Mouse (Mus musculus): ENCODE results near the gene Rpl18. TPM values are rescaled to one million over a fixed set of nuclear protein-coding genes. Genes with fewer than 3 reads are reported as not detected.

Rpl18 gene
- polyA plus RNA-seq, 1 experiment from 2014 or later: 966 TPM

GRCm38 (mm10) chr7:45715741-45716459 lies 643 bp downstream of the Rpl18 start:
- DNase-seq (ENCODE audit: low spot score): no peak

GRCm38 (mm10) chr7:45716460-45716857 lies 1.2 kb downstream of the Rpl18 start:
- H3K9me3 ChIP-seq (replicated peaks; ENCODE audit: control insufficient read depth, low read length): no peaks in the 10 kb centered on the region
- peak overlapping the region; percentile 90 for H3K4me2 ChIP-seq (ENCODE audit: low read length)
- H3K4me3 ChIP-seq (ENCODE audit: low read depth, low read length): peak overlapping the region; percentile 96; the same call in 1 of the 2 replicates
- no peak overlapping the region for H3K9ac ChIP-seq (ENCODE audit: low read length)
- peaks cover 47% of the 10 kb centered on the region for H3K36me3 ChIP-seq (ENCODE audit: control insufficient read depth, insufficient read depth, low read length)
- H3K4me1 ChIP-seq (ENCODE audit: control insufficient read depth, insufficient read depth, low read length): peaks cover 30% of the 10 kb centered on the region
- WGBS: 88% methylated on average over 3 of the region's 3 CpGs
- no peak overlapping the region for H3K27ac ChIP-seq (ENCODE audit: low read depth, low read length)
- ATAC-seq (no peak), DNase-seq (ENCODE audit: low spot score) (no peak)
- H3K27me3 ChIP-seq (replicated peaks; ENCODE audit: control insufficient read depth, insufficient read depth, low read length): no peaks in the 10 kb centered on the region

More at GRCm38 (mm10) chr7:45715741-45716459, 643 bp downstream of the Rpl18 start:
- Histone ChIP-seq H3K27ac (ENCODE audit: low read depth, low read length) (peak overlapping the region; percentile 46), H3K4me3 (ENCODE audit: low read depth, low read length) (peak overlapping the region; percentile 96), H3K36me3 (ENCODE audit: control insufficient read depth, insufficient read depth, low read length) (peaks cover 47% of the 10 kb centered on the region), H3K9me3 (replicated peaks; ENCODE audit: control insufficient read depth, low read length) (no peaks in the 10 kb centered on the region), H3K27me3 (replicated peaks; ENCODE audit: control insufficient read depth, insufficient read depth, low read length) (no peaks in the 10 kb centered on the region), H3K4me1 (ENCODE audit: control insufficient read depth, insufficient read depth, low read length) (peaks cover 30% of the 10 kb centered on the region), H3K4me2 (ENCODE audit: low read length) (peak overlapping the region; percentile 90), H3K9ac (ENCODE audit: low read length) (peak overlapping the region; percentile 47)
- ATAC-seq: no peak
- WGBS: 88% methylated on average over 19 of the region's 19 CpGs

- no peaks in the 10 kb centered on the region for H3K9me3 ChIP-seq (replicated peaks; ENCODE audit: control insufficient read depth, low read length)
- H3K27ac ChIP-seq (ENCODE audit: low read depth, low read length): peak overlapping the region; percentile 65
- DNase-seq (ENCODE audit: low spot score) (no peak), ATAC-seq (peak; percentile 14)
- WGBS: 10% methylated on average over 31 of the region's 31 CpGs
- peaks cover 30% of the 10 kb centered on the region for H3K4me1 ChIP-seq (ENCODE audit: control insufficient read depth, insufficient read depth, low read length)
- H3K9ac ChIP-seq (ENCODE audit: low read length): peak overlapping the region; percentile 83
- no peaks in the 10 kb centered on the region for H3K27me3 ChIP-seq (replicated peaks; ENCODE audit: control insufficient read depth, insufficient read depth, low read length)
- peak overlapping the region; percentile 90 for H3K4me2 ChIP-seq (ENCODE audit: low read length)
- H3K36me3 ChIP-seq (ENCODE audit: control insufficient read depth, insufficient read depth, low read length): peaks cover 47% of the 10 kb centered on the region
- peak overlapping the region; percentile 96 for H3K4me3 ChIP-seq (ENCODE audit: low read depth, low read length)
These were observed 2.0 kb downstream of the Rpl18 start for GRCm38 (mm10) chr7:45716952-45717917.

- no peaks in the 10 kb centered on the region for H3K9me3 ChIP-seq (replicated peaks; ENCODE audit: control insufficient read depth, low read length)
- under 1% methylated on average over 41 of the region's 41 CpGs for WGBS
These were observed 2.7 kb downstream of the Rpl18 start, which contains the start of gene Sphk2 for GRCm38 (mm10) chr7:45717918-45718297. Gene Sphk2, minus strand, starts transcription at chr7:45718002.

GRCm38 (mm10) chr7:45718331-45718730 lies 3.1 kb downstream of the Rpl18 start:
- H3K4me1 ChIP-seq (ENCODE audit: control insufficient read depth, insufficient read depth, low read length): peaks cover 30% of the 10 kb centered on the region
- peak overlapping the region; percentile 89 for H3K27ac ChIP-seq (ENCODE audit: low read depth, low read length)
- H3K9me3 ChIP-seq (replicated peaks; ENCODE audit: control insufficient read depth, low read length): no peaks in the 10 kb centered on the region
- ATAC-seq (no peak), DNase-seq (ENCODE audit: low spot score) (peak; percentile 27)
- peak overlapping the region; percentile 98 for H3K9ac ChIP-seq (ENCODE audit: low read length)
- H3K27me3 ChIP-seq (replicated peaks; ENCODE audit: control insufficient read depth, insufficient read depth, low read length): no peaks in the 10 kb centered on the region
- H3K36me3 ChIP-seq (ENCODE audit: control insufficient read depth, insufficient read depth, low read length): peaks cover 47% of the 10 kb centered on the region
- peak overlapping the region; percentile 93 for H3K4me2 ChIP-seq (ENCODE audit: low read length)
- WGBS: under 1% methylated on average over 20 of the region's 20 CpGs
- H3K4me3 ChIP-seq (ENCODE audit: low read depth, low read length): peak overlapping the region; percentile 96

More at GRCm38 (mm10) chr7:45717918-45718297, 2.7 kb downstream of the Rpl18 start, which contains the start of gene Sphk2:
- ATAC-seq: peak; percentile 79
- no peaks in the 10 kb centered on the region for H3K27me3 ChIP-seq (replicated peaks; ENCODE audit: control insufficient read depth, insufficient read depth, low read length)
- H3K36me3 ChIP-seq (ENCODE audit: control insufficient read depth, insufficient read depth, low read length): peaks cover 47% of the 10 kb centered on the region
- H3K4me2 ChIP-seq (ENCODE audit: low read length): peak within 1 kb of the TSS; percentile 93
- H3K4me3 ChIP-seq (ENCODE audit: low read depth, low read length): peak within 1 kb of the TSS; percentile 96
- H3K27ac ChIP-seq (ENCODE audit: low read depth, low read length): peak within 1 kb of the TSS; percentile 89
- H3K4me1 ChIP-seq (ENCODE audit: control insufficient read depth, insufficient read depth, low read length): peaks cover 30% of the 10 kb centered on the region
- H3K9ac ChIP-seq (ENCODE audit: low read length): peak within 1 kb of the TSS; percentile 98
- peak; percentile 99 for DNase-seq (ENCODE audit: low spot score)

GRCm38 (mm10) chr7:45719180-45719579 lies 3.9 kb downstream of the Rpl18 start:
- no peaks in the 10 kb centered on the region for H3K9me3 ChIP-seq (replicated peaks; ENCODE audit: control insufficient read depth, low read length)
- ATAC-seq: no peak
- peaks cover 52% of the 10 kb centered on the region for H3K36me3 ChIP-seq (ENCODE audit: control insufficient read depth, insufficient read depth, low read length)
- H3K4me2 ChIP-seq (ENCODE audit: low read length): peak overlapping the region; percentile 93
- H3K4me3 ChIP-seq (ENCODE audit: low read depth, low read length): peak overlapping the region; percentile 96
- H3K4me1 ChIP-seq (ENCODE audit: control insufficient read depth, insufficient read depth, low read length): peaks cover 30% of the 10 kb centered on the region
- no peak for DNase-seq (ENCODE audit: low spot score)
- H3K27me3 ChIP-seq (replicated peaks; ENCODE audit: control insufficient read depth, insufficient read depth, low read length): no peaks in the 10 kb centered on the region
- H3K27ac ChIP-seq (ENCODE audit: low read depth, low read length): no peak overlapping the region
- 83% methylated on average over 10 of the region's 10 CpGs for WGBS
- peak overlapping the region; percentile 98 for H3K9ac ChIP-seq (ENCODE audit: low read length)

- Histone ChIP-seq H3K27ac (ENCODE audit: low read depth, low read length) (no peak overlapping the region), H3K9me3 (replicated peaks; ENCODE audit: control insufficient read depth, low read length) (no peaks in the 10 kb centered on the region), H3K36me3 (ENCODE audit: control insufficient read depth, insufficient read depth, low read length) (peaks cover 59% of the 10 kb centered on the region), H3K9ac (ENCODE audit: low read length) (no peak overlapping the region), H3K27me3 (replicated peaks; ENCODE audit: control insufficient read depth, insufficient read depth, low read length) (no peaks in the 10 kb centered on the region), H3K4me3 (ENCODE audit: low read depth, low read length) (no peak overlapping the region), H3K4me2 (ENCODE audit: low read length) (no peak overlapping the region), H3K4me1 (ENCODE audit: control insufficient read depth, insufficient read depth, low read length) (peaks cover 25% of the 10 kb centered on the region; the same call in 1 of the 2 replicates)
- 92% methylated on average over 15 of the region's 16 CpGs for WGBS
- no peak for DNase-seq (ENCODE audit: low spot score)
- no peak for ATAC-seq
These were observed 4.6 kb downstream of the Rpl18 start for GRCm38 (mm10) chr7:45719738-45720412.

- Histone ChIP-seq H3K9ac (ENCODE audit: low read length) (no peak within 1 kb of the TSS), H3K4me2 (ENCODE audit: low read length) (no peak within 1 kb of the TSS), H3K4me1 (ENCODE audit: control insufficient read depth, insufficient read depth, low read length) (peaks cover 23% of the 10 kb centered on the region; the same call in 1 of the 2 replicates), H3K4me3 (ENCODE audit: low read depth, low read length) (no peak within 1 kb of the TSS), H3K27ac (ENCODE audit: low read depth, low read length) (no peak within 1 kb of the TSS), H3K36me3 (ENCODE audit: control insufficient read depth, insufficient read depth, low read length) (peaks cover 67% of the 10 kb centered on the region), H3K9me3 (replicated peaks; ENCODE audit: control insufficient read depth, low read length) (no peaks in the 10 kb centered on the region), H3K27me3 (replicated peaks; ENCODE audit: control insufficient read depth, insufficient read depth, low read length) (no peaks in the 10 kb centered on the region)
- ATAC-seq (no peak), DNase-seq (ENCODE audit: low spot score) (no peak)
- 82% methylated on average over 14 of the region's 14 CpGs for WGBS
These were observed 5.4 kb downstream of the Rpl18 start, which contains the start of gene Fam83e for GRCm38 (mm10) chr7:45720413-45721233. Gene Fam83e, plus strand, starts transcription at chr7:45721212.
